Mouse (Mus musculus) layer of hippocampus, adult 9-10 months (tissue): ENCODE measurements at regions not wholly inside any gene's neighbourhood (a gene's known extent, or its start where the extent isn't known, plus 50 kb on each side); places are given as distances from the start of the nearest gene placed in this dataset.

Experiments
- DNase-seq: peaks from one replicate; pipeline ENCODE4 v3.0.0; 2022; ENCODE audit warnings: low spot score

DNA sequence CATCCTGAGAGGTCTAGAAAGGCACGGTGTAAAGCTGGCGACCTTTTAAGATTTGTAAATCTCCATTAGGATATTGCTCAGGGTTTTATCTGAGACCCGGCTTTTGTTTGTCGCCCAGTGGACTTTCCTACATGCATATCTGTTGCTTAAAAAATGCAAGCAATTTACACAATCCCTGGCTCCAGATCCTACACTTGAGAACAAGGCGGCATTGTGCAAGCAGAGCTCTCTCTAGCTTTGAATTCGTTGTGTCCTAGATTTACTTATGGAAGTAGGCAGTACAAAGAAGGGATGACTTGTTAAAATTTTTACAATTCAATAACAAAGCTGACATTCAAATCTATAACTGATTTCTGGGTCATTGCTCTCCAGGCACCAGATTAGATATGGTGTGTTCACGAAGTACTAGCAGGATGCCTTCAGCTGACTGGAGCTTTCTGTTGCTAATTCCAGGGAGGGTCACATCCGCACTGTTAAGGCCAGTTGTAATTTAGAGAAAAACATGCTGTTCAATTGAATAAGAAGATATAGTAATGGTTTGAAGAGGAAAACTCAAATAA, 62.2 kb upstream of the Teddm2 start:
- no peak for DNase-seq

DNA sequence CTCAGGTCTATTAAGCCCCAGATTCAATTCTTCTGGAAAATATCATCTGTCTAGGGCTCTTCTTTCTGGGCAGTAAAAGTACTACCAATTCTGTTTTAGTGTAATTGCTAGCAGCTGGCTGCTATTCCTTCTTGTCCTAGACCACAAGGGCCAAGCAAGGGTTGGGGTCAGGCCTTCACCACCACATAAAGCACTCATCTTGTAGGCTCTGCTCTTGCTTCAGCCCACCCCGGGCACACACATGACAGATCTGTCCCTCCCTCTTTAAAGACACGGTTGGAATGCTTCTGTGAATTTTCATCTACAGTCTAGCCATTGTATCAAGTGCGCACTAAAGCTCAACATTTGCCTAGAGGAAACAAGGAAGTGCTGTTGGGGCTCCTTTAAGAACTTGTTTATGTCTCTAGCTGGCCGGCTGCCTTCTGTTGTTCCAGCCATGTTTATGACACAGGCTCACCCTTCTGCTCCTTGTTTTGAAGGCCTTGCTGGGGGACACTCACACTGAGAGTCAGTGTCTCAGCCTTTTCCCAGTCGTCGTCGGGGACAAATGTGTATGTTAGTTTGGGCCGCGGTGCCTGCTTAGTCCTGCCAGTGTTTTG, 63.8 kb upstream of the Teddm2 start:
- DNase-seq, result no peak

- DNase-seq, result no peak
Observed at GRCm38 (mm10) chr1:153969401-153969800, 69.4 kb upstream of the Teddm2 start.

DNA sequence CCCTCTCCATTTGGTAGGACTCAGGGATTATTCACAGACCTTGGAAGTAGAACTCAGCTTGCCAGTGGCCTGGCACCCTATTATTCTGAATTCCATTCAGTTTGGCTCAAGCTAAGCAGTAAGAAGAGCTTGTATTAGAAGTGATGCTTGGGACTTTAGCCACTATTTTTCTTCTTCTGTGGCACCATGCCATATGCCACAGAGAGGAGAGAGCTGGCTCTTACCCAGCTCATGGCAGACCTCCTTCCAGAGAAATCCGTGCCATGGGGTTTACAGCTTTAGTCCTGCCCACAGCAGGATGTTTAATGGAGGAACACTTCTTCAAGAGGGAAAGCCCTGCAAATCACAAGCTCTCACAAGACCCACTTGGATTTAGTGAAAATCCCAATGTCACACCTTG, 74.3 kb upstream of the Teddm2 start:
- no peak for DNase-seq

DNA sequence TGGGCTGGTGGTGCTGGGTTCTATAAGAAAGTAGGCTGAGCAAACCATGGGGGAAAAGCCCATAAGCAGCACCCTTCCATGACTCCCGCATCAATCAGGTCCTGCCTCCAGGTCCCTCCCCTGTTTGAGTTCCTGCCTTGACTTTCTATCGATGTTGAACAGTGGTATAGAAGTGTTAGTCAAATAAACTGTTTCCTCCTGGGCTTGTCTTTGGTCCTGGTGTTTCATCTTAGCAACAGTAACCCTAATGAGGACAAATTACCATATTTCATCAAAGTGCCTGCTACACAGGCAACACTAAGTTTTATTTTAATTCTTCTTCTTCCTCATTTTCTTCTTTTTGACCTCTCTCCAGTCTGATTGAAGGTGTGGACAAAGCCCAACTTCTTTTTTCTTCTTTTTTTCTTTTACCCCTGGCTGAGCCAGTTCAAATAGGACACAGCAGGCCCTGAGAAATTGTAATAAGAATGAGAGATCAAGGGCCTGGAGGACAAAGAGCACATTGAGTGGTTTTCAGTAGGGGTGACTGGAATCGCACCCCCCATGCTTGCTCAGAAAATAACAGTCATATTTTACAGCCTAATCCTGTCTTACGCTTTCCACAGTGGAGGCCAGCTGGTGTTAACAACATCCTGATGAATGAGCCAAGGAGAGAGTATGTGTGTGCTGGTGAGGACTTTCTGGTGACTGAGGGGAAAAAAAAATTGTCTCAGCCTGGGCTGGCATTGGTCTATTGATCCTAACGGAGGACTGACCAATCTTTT, 78.1 kb upstream of the Teddm2 start:
- DNase-seq, result no peak

- DNase-seq, result no peak
Observed at GRCm38 (mm10) chr1:153980886-153981285, 80.9 kb upstream of the Teddm2 start.

DNA sequence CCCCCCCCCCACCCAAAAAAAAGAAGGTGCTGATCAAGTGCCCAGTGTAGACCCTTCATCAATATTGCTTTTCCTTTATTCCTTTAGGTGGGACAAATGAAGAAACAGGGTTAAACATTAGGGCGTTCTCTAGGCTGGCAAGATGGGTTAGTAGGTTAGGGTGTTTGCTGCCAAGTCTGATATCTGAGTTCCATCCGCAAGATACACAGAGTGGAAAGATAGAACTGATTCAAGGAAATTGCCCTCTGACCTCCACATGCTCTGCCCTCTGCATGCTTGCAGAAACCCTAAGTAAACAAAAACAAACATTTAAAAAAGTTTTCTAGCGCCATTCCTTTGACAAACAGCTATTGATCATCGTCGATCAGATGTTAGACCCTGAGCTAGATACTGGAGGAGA, 85.6 kb upstream of the Teddm2 start:
- DNase-seq, result no peak

DNA sequence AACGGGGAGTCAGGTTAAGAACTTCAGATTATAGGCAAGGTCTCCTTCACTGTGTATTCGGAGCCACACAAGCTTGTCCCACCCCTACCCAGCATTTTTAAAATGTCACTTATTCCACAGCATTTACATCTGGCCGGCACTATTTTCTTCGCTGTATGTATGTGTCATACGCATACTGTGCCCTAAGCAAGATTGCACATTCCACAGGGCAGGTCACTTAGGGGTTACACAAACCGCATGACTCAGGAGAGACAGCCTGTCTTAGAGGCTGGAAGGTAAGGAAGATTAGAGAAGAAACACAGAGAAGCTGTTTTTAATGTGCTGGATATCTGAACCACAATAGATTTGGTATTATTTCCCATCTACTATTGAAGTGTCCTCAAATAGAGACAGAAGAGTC, 86.6 kb upstream of the Teddm2 start:
- DNase-seq, result no peak

DNA sequence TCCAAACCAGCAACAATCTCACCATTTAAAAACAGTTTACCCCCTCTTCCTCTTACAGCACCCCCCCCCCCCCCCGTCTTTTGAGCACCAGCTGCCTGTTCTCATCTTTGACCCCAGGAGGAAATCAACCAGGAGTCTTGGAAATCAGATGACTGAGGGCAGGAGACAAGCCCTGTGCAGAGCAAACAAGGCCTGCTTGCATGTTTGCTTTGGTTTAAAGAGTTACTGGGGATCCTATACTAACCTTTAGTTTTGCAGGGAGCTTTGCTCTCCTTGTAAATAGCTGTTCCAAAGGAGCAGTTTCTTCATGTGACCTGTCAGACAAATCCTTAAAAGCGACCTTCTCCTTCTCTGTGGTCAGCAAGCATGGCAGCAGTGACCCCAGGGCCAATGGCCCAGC, 88.3 kb upstream of the Teddm2 start:
- DNase-seq, result no peak

- DNase-seq, result no peak
Observed at GRCm38 (mm10) chr1:153990651-153991435, 90.8 kb upstream of the Teddm2 start.

- no peak for DNase-seq
Observed at GRCm38 (mm10) chr1:153992466-153992865, 92.4 kb upstream of the Teddm2 start.

DNA sequence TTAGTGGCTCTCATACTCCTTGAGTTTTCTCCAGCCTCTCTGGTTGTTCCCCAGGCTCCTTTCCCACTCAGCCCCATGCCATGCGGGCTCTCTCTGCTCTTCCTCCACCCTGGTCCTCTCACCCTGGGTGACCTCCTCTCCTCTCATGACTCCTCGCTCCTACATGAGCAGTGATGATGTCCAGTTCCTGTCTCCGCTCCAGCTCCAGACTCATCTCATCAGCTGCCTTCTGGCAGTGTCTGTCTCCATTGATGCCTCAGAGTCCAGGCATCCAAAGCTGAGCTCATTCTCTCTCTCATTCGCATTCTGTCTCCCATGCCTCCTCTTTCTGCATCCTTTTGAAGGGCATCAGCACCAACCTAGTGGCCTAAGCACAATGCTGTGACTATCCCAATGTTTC, 94.8 kb upstream of the Teddm2 start:
- no peak for DNase-seq

- no peak for DNase-seq
Observed at GRCm38 (mm10) chr1:153997201-153998181, 97.5 kb upstream of the Teddm2 start.

DNA sequence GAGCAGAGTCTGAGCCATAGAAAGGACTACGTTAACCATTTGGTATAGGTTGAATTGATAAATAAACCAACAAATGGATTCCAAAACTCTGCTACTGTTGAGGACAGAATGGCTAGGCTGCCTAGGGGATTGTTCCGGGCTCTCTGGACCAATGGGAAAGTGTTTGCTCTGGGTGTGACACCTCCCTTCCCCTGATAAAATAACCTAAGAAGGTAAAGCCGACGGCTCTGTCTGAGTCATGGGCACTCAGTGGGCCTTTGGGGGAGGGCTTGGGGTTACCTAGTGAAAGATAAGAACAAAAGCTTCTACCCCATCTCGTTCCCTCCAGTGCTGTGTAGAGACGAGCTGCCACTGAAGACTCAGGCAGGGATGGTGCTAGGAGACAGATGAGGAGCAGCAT, 99.7 kb upstream of the Teddm2 start:
- no peak for DNase-seq

DNA sequence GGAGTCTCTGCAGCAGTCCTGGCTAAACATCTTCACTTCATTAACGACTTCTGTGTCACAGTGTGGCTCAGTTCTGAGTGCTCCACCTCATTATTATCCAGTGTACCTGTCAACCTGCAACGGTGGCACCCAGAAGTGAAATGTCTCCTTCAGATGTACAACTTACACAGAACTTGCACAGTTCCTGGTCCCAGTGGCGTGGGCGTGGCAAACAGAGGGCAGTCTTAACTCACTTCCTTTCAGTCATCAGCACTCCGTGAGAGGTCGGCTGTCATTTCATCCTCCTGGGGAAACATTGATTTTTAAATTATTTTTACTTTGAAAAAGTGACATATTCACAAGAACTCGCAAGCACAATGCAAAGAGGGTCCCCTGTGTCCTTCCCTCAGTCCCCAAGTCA, 103.6 kb upstream of the Teddm2 start:
- no peak for DNase-seq

DNA sequence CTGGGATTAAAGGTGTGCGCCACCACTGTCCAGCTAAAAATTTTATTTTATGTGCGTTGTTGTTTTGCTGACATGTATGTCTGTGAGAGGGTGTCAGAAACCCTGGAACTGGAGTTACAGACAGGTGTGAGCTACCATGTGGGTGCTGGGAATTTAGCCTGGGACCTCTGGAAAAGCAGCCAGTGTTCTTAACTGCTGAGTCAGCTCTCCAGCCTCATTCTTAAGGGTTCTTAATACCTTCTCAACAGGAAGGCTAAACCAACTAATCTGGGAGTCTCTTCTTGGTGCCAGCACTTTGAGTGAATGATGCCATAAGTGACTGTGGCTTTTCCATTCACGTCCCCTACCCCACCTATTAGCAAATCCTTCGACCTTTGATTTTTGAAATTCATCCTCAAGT, 104.6 kb upstream of the Teddm2 start:
- DNase-seq, result no peak

DNA sequence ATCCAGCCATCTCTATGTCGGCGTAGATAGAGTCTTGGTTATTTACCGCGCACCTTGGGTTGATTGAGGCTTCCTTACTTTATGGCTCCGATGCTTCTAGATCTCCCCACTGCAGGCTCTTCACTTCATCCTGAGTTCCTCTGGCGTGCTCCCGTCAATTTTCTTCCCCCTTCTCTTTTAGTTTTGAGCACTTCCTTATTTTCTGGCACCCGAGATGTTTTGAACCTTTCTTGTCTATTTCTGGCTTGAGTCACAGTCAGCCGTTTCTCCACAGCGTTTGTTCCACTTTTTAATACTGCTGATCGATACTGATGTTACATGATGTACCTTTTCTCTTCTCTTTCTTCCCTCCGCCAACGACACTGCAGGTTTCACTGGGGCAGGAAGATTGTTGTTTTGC, 106.0 kb upstream of the Teddm2 start:
- DNase-seq, result no peak

DNA sequence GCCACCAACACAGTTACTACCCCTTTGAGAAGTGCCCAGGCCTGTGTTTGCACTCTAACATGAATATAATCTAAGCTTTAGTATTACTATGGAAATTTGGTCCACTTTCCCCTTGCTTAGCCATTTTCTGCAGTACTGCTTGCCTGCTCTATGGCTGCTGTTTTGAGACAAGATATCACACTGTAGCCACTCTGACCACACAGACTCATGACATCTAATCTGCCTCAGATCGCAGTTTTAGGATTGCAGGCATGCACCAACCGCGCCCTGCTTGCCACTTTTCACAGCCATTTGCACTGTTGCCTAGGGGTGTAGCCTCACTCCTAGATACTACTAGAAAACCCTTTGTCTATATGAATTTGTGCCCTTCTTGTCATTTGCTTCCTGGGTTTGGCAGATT, 107.4 kb upstream of the Teddm2 start:
- no peak for DNase-seq

- no peak for DNase-seq
Observed at GRCm38 (mm10) chr1:154008593-154009310, 108.7 kb upstream of the Teddm2 start.

- no peak for DNase-seq
Observed at GRCm38 (mm10) chr1:154010681-154011080, 110.7 kb upstream of the Teddm2 start.

DNA sequence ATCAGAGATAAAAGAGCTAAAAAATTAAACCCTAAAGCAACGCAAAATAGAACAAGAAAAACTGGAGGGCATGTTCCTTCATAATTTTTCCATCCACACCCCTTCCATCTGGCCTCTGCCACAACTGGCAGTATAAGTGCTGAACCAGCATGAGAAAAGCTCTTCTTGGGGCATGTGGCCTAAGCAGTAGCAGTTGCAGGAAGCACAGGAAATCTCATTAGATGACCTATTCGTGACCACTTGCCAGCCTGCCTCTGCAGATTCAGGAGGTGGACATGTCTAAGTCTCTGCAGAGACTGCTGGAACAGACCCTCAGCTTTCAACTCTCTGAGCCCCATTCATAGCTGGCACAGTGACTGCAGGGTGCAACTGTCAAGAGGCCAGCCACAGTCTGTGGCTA, 116.5 kb upstream of the Teddm2 start:
- DNase-seq, result no peak
